Mouse (Mus musculus): ENCODE results near the gene Hist4h4. TPM values are rescaled to one million over a fixed set of nuclear protein-coding genes. Genes with fewer than 3 reads are reported as not detected.

Hist4h4 gene
- polyA plus RNA-seq, 1 experiment from 2014 or later, result 1.2 TPM

DNA sequence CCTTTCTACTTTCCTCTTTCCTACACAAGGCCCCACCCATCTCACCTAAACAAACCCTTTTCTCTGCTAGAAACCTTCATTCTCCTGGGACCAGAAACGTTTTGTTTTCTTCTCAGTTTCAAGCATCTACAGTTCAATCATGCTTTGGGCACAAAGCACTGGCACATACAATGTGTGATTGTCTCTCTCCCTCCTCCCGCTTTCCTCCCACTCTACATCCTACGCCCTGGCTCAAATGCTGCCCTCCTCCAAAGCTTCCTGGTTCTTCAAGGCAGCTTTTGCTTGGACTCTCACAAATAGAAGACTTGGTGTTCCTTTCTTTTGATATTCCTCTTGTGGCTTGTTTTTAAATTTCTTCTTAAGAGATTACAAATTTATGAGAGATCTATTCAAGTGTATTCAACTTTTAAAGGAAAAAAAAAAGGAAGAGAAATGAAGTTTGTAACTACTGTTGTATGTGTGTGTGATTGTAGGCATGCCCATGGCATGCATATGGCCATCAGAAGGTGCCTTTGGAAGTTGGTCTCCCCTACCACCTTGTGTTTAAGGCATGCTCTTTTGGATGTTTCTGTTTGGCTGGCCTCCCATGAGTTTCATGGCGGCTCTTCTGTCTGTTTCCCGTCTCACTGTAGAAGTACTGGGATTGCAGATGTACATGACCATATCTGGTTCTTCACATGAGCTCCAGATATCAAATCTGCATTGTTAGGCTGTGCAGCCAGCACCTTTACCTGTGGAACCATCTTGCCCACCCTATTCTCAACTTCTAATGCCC, 41.7 kb upstream of the Hist4h4 start:
- H3K9me3 ChIP-seq (ENCODE audit: control insufficient read depth, low read length), result no peaks in the 10 kb centered on the region
- WGBS, result 78% methylated on average over 5 of the region's 5 CpGs
- no peak overlapping the region for H3K4me2 ChIP-seq (ENCODE audit: low read length)
- no peak overlapping the region for H3K9ac ChIP-seq (replicated peaks; ENCODE audit: low read length)
- no peaks in the 10 kb centered on the region for H3K4me1 ChIP-seq (ENCODE audit: control insufficient read depth, insufficient read depth, low read length)
- ATAC-seq (ENCODE audit: low FRiP score, low TSS enrichment) (no peak), DNase-seq (no peak)
- H3K27ac ChIP-seq (replicated peaks; ENCODE audit: low read depth, low read length), result no peak overlapping the region
- H3K36me3 ChIP-seq (ENCODE audit: control insufficient read depth, insufficient read depth, low read length), result no peaks in the 10 kb centered on the region
- no peaks in the 10 kb centered on the region for H3K27me3 ChIP-seq (ENCODE audit: control insufficient read depth, insufficient read depth, low read length)
- H3K4me3 ChIP-seq (replicated peaks; ENCODE audit: low read depth, low read length), result no peak overlapping the region

DNA sequence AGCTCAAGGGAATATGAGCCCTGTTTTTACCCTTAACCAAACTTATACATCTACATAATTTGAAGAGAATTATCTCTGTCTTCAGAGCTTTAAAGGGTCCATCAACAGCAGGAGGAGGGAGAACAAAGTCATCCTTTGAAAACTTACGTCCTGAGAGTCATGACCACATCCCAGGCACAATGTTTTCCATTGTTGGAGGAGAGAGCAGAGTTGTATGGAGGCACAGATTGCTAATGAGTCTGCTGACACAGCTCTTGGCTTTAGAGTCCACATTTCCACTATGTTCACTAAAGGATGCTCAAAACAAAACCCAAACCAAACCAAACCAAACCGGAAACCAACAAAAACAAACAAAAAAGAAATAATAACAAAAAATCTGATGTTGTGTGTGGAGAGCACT, 40.7 kb upstream of the Hist4h4 start:
- no peaks in the 10 kb centered on the region for H3K9me3 ChIP-seq (ENCODE audit: control insufficient read depth, low read length)
- no peaks in the 10 kb centered on the region for H3K4me1 ChIP-seq (ENCODE audit: control insufficient read depth, insufficient read depth, low read length)
- no peaks in the 10 kb centered on the region for H3K36me3 ChIP-seq (ENCODE audit: control insufficient read depth, insufficient read depth, low read length)
- DNase-seq, result no peak
- H3K9ac ChIP-seq (replicated peaks; ENCODE audit: low read length), result no peak overlapping the region
- WGBS, result 57% methylated on average over 2 of the region's 2 CpGs
- H3K27me3 ChIP-seq (ENCODE audit: control insufficient read depth, insufficient read depth, low read length), result no peaks in the 10 kb centered on the region
- no peak overlapping the region for H3K27ac ChIP-seq (replicated peaks; ENCODE audit: low read depth, low read length)
- ATAC-seq (ENCODE audit: low FRiP score, low TSS enrichment), result no peak
- no peak overlapping the region for H3K4me3 ChIP-seq (replicated peaks; ENCODE audit: low read depth, low read length)
- H3K4me2 ChIP-seq (ENCODE audit: low read length), result no peak overlapping the region

DNA sequence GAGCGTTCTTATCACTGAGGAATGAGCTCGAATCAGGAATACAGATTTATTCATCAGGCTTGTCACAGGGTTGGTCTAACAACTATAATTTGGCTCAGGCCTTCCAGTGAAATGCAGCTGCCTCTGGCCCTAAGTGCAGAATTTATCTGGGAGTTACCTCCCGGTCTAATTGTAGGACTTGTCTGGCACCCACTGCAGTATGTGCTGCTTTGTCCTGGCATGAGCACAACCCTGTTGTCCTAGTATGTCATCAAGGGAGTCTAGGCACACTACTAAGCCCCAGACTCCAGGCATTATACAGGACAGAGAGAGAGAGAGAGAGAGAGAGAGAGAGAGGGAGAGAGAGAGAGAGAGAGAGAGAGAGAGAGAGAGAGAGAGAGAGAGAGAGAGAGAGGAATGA, 33.1 kb upstream of the Hist4h4 start:
- 82% methylated on average over 3 of the region's 3 CpGs for WGBS
- no peak overlapping the region for H3K9ac ChIP-seq (replicated peaks; ENCODE audit: low read length)
- no peak overlapping the region for H3K4me3 ChIP-seq (replicated peaks; ENCODE audit: low read depth, low read length)
- ATAC-seq (ENCODE audit: low FRiP score, low TSS enrichment), result no peak
- no peaks in the 10 kb centered on the region for H3K36me3 ChIP-seq (ENCODE audit: control insufficient read depth, insufficient read depth, low read length)
- no peaks in the 10 kb centered on the region for H3K9me3 ChIP-seq (ENCODE audit: control insufficient read depth, low read length)
- H3K27ac ChIP-seq (replicated peaks; ENCODE audit: low read depth, low read length), result no peak overlapping the region
- no peaks in the 10 kb centered on the region for H3K4me1 ChIP-seq (ENCODE audit: control insufficient read depth, insufficient read depth, low read length)
- no peaks in the 10 kb centered on the region for H3K27me3 ChIP-seq (ENCODE audit: control insufficient read depth, insufficient read depth, low read length)
- no peak overlapping the region for H3K4me2 ChIP-seq (ENCODE audit: low read length)
- no peak for DNase-seq

- no peak within 1 kb of the TSS for H3K9ac ChIP-seq (replicated peaks; ENCODE audit: low read length)
- DNase-seq, result no peak
- whole genome bisulfite sequencing, result 61% methylated on average over 4 of the region's 4 CpGs
- H3K4me2 ChIP-seq (ENCODE audit: low read length), result no peak within 1 kb of the TSS
- H3K4me1 ChIP-seq (ENCODE audit: control insufficient read depth, insufficient read depth, low read length), result no peaks in the 10 kb centered on the region
- no peak for ATAC-seq (ENCODE audit: low FRiP score, low TSS enrichment)
- no peaks in the 10 kb centered on the region for H3K36me3 ChIP-seq (ENCODE audit: control insufficient read depth, insufficient read depth, low read length)
- H3K4me3 ChIP-seq (replicated peaks; ENCODE audit: low read depth, low read length), result no peak within 1 kb of the TSS
- H3K27me3 ChIP-seq (ENCODE audit: control insufficient read depth, insufficient read depth, low read length), result no peaks in the 10 kb centered on the region
- no peak within 1 kb of the TSS for H3K27ac ChIP-seq (replicated peaks; ENCODE audit: low read depth, low read length)
- no peaks in the 10 kb centered on the region for H3K9me3 ChIP-seq (ENCODE audit: control insufficient read depth, low read length)
Observed at GRCm38 (mm10) chr6:136835352-136835751, 31.1 kb upstream of the Hist4h4 start, which contains the start of gene Smco3. Smco3 (minus strand) TSS chr6:136835452.

DNA sequence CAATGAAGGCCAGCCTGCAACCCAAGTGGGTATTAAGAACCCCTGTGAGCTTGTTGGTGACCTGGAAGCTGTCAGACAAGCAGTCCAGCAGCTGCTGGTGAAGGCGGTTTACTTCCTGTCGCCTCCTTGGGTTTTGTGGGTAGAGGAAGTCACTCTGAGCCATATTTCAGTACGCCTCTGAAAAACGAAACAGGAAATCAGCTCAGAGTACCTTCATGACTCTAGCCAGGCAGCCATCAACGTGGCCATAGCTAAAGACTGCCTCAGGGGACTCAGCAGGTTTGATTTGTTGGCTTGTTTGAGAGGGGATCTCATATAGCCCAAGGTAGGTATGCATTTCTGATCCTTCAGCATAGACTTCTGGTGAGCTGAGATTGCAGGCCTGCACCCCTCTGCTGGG, 27.5 kb upstream of the Hist4h4 start:
- no peaks in the 10 kb centered on the region for H3K36me3 ChIP-seq (ENCODE audit: control insufficient read depth, insufficient read depth, low read length)
- no peaks in the 10 kb centered on the region for H3K9me3 ChIP-seq (ENCODE audit: control insufficient read depth, low read length)
- no peak overlapping the region for H3K4me2 ChIP-seq (ENCODE audit: low read length)
- H3K27me3 ChIP-seq (ENCODE audit: control insufficient read depth, insufficient read depth, low read length), result no peaks in the 10 kb centered on the region
- no peak overlapping the region for H3K4me3 ChIP-seq (replicated peaks; ENCODE audit: low read depth, low read length)
- DNase-seq (no peak), ATAC-seq (ENCODE audit: low FRiP score, low TSS enrichment) (no peak)
- WGBS, result 78% methylated on average over 5 of the region's 5 CpGs
- no peak overlapping the region for H3K9ac ChIP-seq (replicated peaks; ENCODE audit: low read length)
- no peak overlapping the region for H3K27ac ChIP-seq (replicated peaks; ENCODE audit: low read depth, low read length)
- H3K4me1 ChIP-seq (ENCODE audit: control insufficient read depth, insufficient read depth, low read length), result peaks cover 10% of the 10 kb centered on the region

DNA sequence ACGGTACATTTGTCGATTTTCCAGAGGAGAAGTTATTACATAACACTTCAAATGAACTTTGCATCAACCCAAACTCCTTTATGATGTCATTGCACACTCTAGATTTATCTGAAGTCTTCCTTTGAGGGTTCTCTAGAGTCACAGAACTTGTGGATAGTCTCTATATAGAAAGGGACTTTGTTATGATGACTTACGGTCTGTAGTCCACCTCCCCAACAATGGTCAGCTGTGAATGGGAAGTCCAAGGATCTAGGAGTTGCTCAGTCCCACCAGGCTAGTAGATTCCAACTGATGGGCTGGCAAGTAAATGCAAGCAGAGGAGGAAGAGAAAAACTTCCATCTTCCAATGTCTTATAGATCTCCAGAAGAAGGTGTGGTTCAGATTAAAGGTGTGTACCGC, 24.5 kb upstream of the Hist4h4 start:
- no peaks in the 10 kb centered on the region for H3K9me3 ChIP-seq (ENCODE audit: control insufficient read depth, low read length)
- 35% methylated on average over 4 of the region's 4 CpGs for WGBS
- peaks cover 13% of the 10 kb centered on the region for H3K4me1 ChIP-seq (ENCODE audit: control insufficient read depth, insufficient read depth, low read length)
- H3K9ac ChIP-seq (replicated peaks; ENCODE audit: low read length), result peak overlapping the region; percentile 70
- H3K27ac ChIP-seq (replicated peaks; ENCODE audit: low read depth, low read length), result peak overlapping the region; percentile 93
- DNase-seq, result no peak
- peak; percentile 9; the same call in 1 of the 2 replicates for ATAC-seq (ENCODE audit: low FRiP score, low TSS enrichment)
- no peaks in the 10 kb centered on the region for H3K27me3 ChIP-seq (ENCODE audit: control insufficient read depth, insufficient read depth, low read length)
- peaks cover 19% of the 10 kb centered on the region for H3K36me3 ChIP-seq (ENCODE audit: control insufficient read depth, insufficient read depth, low read length)
- H3K4me3 ChIP-seq (replicated peaks; ENCODE audit: low read depth, low read length), result peak overlapping the region; percentile 48
- peak overlapping the region; percentile 77 for H3K4me2 ChIP-seq (ENCODE audit: low read length)

DNA sequence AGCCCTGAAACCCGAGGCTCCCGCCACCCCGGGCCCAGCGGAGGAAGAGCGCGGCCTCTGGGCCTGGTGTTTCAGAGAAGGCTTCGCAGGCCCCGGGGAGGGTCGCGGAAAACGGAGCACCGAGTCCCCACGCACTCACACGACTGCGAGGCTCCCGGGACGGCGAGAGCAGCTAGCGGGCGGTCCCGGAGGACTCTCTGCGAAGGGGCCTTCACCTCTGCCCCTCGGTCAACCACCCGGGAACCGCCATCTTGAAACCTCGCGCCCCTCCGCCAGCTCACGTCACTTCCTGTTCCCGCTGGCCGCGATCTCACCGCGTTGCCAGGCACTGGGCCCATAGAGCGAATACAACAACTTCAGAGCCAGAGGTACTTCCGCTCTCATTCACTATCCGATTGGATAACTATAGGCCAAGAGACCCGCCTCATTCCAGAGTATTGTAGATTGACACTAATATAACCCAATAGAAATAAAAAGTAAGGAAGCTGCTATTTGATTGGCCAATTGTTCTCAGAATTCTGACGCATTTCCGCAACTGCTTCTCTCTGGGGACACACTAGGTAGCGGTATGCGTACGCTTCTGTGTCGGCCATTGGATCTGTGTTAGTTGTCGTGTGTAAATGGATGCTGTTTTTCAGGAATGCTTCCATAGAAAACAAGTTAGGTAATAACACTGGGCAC, 23.8 kb upstream of the Hist4h4 start, which contains the start of gene Wbp11:
Wbp11 (minus strand) TSS at position 353 of the 681 bp plus-strand sequence.
- H3K4me1 ChIP-seq (ENCODE audit: control insufficient read depth, insufficient read depth, low read length), result peaks cover 13% of the 10 kb centered on the region
- H3K27ac ChIP-seq (replicated peaks; ENCODE audit: low read depth, low read length), result peak within 1 kb of the TSS; percentile 93
- peak; percentile 100 for ATAC-seq (ENCODE audit: low FRiP score, low TSS enrichment)
- H3K36me3 ChIP-seq (ENCODE audit: control insufficient read depth, insufficient read depth, low read length), result peaks cover 22% of the 10 kb centered on the region
- peak within 1 kb of the TSS; percentile 100 for H3K4me3 ChIP-seq (replicated peaks; ENCODE audit: low read depth, low read length)
- WGBS, result under 1% methylated on average over 45 of the region's 45 CpGs
- H3K9me3 ChIP-seq (ENCODE audit: control insufficient read depth, low read length), result no peaks in the 10 kb centered on the region
- peak; percentile 97 for DNase-seq
- no peaks in the 10 kb centered on the region for H3K27me3 ChIP-seq (ENCODE audit: control insufficient read depth, insufficient read depth, low read length)
- H3K4me2 ChIP-seq (ENCODE audit: low read length), result peak within 1 kb of the TSS; percentile 79
- H3K9ac ChIP-seq (replicated peaks; ENCODE audit: low read length), result peak within 1 kb of the TSS; percentile 97

DNA sequence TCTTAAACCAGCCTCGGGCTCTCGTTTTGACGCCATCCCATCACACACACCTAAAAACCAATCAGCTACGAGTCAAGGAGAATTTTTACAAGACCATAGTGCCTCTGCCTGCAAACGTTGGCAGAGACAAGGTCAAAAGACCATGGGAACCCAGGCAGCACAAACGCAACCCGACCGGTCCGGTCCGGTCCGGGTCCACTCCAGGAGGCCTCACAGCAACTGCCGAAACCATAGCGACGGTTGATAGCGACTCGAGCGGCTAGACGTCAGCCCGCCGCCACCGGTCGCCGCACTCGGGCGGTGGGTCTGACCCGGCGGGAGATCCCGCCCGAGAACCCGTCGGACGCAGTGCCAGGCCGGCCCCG, 23.3 kb upstream of the Hist4h4 start, which contains the start of gene BC049715:
BC049715 (plus strand) TSS at position 111 of the 365 bp plus-strand sequence.
- Histone ChIP-seq H3K36me3 (ENCODE audit: control insufficient read depth, insufficient read depth, low read length) (peaks cover 27% of the 10 kb centered on the region), H3K4me3 (replicated peaks; ENCODE audit: low read depth, low read length) (peak within 1 kb of the TSS; percentile 100), H3K4me2 (ENCODE audit: low read length) (peak within 1 kb of the TSS; percentile 79), H3K27ac (replicated peaks; ENCODE audit: low read depth, low read length) (peak within 1 kb of the TSS; percentile 93), H3K4me1 (ENCODE audit: control insufficient read depth, insufficient read depth, low read length) (peaks cover 13% of the 10 kb centered on the region), H3K9me3 (ENCODE audit: control insufficient read depth, low read length) (no peaks in the 10 kb centered on the region), H3K27me3 (ENCODE audit: control insufficient read depth, insufficient read depth, low read length) (no peaks in the 10 kb centered on the region), H3K9ac (replicated peaks; ENCODE audit: low read length) (peak within 1 kb of the TSS; percentile 97)
- DNase-seq, result no peak
- under 1% methylated on average over 34 of the region's 34 CpGs for WGBS
- no peak; the same call in 1 of the 2 replicates for ATAC-seq (ENCODE audit: low FRiP score, low TSS enrichment)
